Mouse (Mus musculus) stomach, postnatal 0 days (tissue): ENCODE measurements around the gene Cdhr5.

Experiments
- CTCF ChIP-seq: IDR thresholded peaks from 2 replicates; pipeline ENCODE4 v1.5.1; 2016; ENCODE audit warnings: antibody characterized with exemption, low read depth, mild to moderate bottlenecking, moderate library complexity
- EP300 ChIP-seq: optimal IDR thresholded peaks from 2 replicates; pipeline ENCODE3; 2016; ENCODE audit warnings: antibody characterized with exemption

DNA sequence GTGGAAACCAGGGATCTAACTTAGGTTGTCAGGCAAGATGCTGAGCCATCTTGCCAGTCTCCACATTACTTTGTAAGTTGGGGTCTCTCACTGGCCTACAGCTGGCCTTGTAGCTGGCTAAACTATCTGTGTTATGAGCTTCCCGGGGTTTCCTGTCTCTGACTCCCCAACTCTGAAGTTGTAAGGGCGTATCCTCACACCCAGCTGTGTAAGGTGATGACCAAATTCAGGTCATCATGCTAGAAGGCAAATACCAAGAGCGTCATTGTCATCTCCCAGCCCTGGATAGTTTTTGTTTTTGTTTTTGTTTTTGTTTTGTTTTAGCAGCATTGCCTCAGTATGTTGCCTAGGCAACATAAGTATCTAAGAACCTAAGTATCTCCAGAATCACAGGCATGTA is 6.0 kb downstream of the Cdhr5 start:
- TF ChIP-seq CTCF (no peak), EP300 (no peak)
